Mouse (Mus musculus) kidney, adult 8-10 months (tissue): ENCODE data around the gene Ubc.

Experiments
- DNase-seq, 2 experiments: peaks; one replicate each; pipeline ENCODE4 v3.0.0; 2022

Gene Ubc

GRCm38 (mm10) chr5:125381954-125382672, 7.9 kb downstream of the Ubc start:
- DNase-seq: no peak

- DNase-seq: no peak
Observed at GRCm38 (mm10) chr5:125378919-125379318, 11.1 kb downstream of the Ubc start.

DNA sequence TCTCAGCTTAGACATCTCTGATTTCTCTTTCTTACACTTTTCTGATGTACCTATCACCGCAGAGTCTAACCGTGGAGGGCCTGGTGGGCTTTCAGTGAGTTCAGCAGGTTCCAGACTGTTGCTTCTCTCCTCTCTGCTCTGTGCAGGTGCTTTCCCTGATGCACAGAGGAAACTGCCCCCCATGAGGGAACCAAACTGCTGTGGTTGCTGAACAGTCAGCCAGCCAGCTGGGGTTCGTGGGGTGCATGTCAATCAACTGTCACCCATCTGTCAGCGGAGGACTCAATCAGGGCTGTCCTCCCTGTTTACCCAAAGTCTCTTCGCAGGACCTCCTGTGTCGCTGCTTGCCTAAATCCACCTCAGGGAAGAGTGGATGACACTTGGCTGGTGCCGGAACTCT, 12.8 kb downstream of the Ubc start:
- DNase-seq: no peak

DNA sequence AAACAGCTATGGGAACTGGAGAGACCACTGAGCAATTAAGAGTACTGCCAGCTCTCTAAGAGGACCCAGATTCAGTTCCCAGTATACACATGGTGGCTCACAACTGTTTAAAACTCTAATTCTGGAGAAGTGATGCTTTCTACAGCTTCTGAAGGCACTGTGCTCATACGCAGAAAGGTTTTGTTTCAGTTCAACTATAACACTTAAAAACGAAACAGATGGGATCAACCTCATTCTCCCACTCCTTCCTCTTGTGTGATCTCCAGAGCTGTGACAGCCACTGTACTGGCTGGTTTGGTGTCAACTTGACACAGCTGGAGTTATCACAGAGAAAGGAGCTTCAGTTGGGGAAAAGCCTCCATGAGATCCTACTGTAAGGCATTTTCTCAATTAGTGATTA, 14.1 kb downstream of the Ubc start:
- no peak for DNase-seq

- no peak for DNase-seq
Observed at GRCm38 (mm10) chr5:125372027-125372426, 18.0 kb downstream of the Ubc start.

- no peak for DNase-seq
Observed at GRCm38 (mm10) chr5:125370950-125371693, 18.9 kb downstream of the Ubc start.

GRCm38 (mm10) chr5:125368568-125368967, 21.4 kb downstream of the Ubc start:
- peak in 1 of 2 experiments; percentile 70 for DNase-seq

DNA sequence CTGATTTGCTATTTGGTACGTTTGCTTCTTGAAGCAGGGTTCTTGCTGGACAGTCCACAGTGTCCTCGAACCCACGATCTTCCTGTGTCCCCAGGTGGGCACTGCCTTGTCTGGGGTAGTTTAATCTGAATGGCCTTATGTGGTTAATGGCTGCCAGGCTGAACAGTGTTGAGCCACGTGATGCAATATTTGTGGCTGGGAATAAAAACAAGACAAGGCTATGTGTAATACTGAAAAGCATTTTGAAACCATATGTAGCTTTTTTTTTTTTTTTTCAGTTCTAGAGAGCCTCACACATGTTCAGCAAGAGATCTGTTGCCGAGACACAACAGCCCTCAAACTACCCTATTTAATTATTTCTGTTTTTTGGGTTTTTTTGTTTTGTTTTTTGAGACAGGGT, 21.8 kb downstream of the Ubc start:
- no peak for DNase-seq

GRCm38 (mm10) chr5:125364851-125365429, 25.1 kb downstream of the Ubc start:
- no peak for DNase-seq

DNA sequence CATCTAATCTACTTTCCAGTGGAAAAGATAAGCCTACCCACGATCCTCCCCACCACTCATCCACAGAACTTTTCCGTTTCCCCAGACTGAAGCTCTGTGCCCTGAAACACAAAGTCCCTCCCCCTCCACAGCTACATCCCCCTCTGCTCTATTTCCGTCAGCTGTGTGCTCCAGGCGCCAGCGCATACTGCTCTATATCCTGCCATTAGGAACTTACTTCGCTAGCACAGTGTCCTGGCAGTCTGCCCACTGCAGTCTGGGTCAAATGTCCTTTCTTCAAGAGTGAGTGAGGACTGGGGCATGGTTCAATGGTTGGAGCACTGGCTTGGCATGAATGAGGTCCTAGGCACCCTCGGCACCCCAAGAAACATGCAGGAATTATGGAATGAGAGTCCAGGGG, 26.1 kb downstream of the Ubc start:
- DNase-seq: peak; percentile 66 to 80

- no peak for DNase-seq
Observed at GRCm38 (mm10) chr5:125360981-125361510, 29.0 kb downstream of the Ubc start.

- peak; percentile 53 to 61 for DNase-seq
Observed at GRCm38 (mm10) chr5:125360566-125360965, 29.4 kb downstream of the Ubc start.

GRCm38 (mm10) chr5:125358270-125358608, 31.8 kb downstream of the Ubc start:
- no peak for DNase-seq

DNA sequence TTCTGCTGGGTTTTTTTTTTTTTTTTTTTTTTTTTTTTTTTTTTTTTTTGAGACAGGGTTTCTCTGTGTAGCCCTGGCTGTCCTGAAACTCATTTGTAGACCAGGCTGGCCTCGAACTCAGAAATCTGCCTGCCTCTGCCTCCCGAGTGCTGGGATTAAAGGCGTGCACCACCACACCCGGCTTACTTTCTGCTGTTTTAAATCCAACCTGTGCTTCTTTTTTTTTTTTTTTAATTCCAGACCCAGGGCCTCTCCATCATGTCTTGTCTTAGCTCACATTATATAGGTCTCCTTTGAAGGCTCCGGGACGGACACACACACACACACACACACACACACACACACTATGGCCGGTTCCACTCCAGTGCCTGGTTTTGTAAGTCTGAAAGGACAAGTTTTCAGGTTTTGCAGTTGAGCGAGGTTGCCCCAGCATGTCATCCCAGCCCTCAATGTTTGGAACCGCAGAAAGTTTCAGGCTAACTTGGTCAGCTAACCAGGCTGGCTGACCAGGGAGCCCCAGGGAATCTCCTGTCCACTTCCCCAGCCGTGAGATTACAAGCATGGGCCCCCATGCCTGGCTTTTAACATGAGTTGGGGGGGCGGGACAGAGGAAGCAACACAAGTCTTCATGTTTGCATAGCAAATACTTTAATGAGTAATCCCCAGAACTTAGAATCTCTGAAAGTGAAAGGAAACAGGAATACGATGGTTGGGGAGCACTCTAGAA, 32.3 kb downstream of the Ubc start:
- no peak for DNase-seq

- no peak for DNase-seq
Observed at GRCm38 (mm10) chr5:125355650-125356049, 34.4 kb downstream of the Ubc start.

DNA sequence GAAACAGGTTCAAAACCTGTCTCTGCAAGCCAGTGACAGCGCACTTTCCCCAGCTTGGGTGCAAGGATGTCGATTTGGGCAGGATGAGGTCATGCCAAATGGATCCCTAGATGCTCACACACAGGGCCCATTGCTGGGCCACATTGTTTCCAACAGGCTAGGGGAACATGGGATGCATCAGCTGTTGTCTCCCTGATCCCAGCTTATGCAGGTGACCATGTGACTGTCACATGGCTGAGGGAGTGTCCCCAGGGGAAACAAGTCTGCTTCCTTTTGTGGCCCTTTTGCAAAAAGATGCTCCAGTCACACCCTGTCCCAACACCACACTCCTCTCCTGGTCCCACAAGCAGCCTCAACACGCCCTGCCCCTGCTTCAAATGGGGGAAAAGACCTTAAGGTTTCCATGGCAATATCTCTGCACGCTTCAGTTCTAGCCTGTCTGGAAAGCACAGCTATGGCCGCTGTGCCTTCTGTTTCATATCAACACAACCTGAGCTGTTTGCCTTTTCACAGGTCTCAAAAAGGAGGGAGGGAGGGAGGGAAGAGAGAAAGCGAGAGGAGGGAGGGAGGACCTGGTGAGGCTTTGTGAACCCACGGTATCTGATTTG, 35.0 kb downstream of the Ubc start:
- DNase-seq: no peak

- DNase-seq: no peak
Observed at GRCm38 (mm10) chr5:125352781-125353294, 37.2 kb downstream of the Ubc start.

GRCm38 (mm10) chr5:125351939-125352338, 38.1 kb downstream of the Ubc start:
- no peak for DNase-seq

DNA sequence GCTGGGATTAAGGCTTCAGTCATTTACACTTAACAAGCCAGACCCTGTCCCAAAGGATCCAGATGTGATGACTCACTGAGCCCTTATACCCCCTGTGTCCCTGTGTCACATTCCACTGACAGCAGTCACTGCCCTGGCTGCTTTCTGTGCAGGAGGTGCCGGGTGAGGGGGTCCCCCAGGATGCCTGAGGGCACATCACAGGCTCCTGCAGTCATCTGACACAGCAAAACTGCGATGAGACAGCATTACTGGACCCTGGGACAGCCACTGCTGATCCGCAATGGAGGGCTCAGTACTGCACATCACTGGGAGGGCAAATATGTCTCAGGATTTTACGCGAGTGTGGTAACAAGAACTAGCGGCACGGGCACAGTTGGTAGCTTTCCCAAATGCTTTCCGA, 38.9 kb downstream of the Ubc start:
- no peak for DNase-seq

DNA sequence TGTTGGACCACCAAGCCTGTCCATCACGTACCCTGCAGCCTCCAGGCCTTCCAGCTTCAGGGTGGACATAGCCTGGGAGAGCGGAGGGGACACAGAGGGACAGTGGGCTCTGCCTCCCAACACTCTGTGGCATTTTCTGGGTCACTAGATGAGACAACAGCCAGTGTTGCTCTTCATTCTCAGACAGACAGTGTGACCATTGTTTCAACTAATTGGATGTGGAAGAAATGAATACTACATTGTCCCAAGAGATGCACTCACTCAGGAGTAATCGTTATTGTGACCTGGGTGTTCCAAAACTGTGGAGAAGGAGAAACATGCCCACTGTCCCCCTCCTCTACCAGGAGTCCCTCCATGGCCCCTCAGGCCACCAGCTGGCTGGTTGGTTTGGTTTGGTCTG, 40.6 kb downstream of the Ubc start:
- DNase-seq: no peak

DNA sequence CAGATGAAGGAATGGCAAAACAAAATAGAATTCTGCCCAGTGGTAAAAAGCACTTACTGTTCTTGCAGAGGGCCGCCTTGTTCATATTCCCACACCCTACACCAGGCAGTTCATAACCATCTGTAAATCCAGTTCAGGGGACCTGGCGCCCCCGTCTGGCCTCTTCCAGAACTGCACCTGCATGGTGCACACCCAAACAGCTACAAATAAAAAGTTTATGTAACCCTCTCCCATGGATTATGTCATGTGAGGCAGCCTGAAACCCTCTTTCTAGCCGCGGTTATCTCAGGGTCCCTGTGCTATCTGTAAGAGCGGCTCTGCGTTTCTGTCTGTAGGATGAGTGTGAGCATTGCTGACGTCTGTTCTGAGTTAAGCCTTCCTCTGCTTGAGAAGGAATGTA, 41.5 kb downstream of the Ubc start:
- DNase-seq: peak; percentile 47 to 69

GRCm38 (mm10) chr5:125348067-125348466, 41.9 kb downstream of the Ubc start:
- no peak for DNase-seq

- DNase-seq: no peak
Observed at GRCm38 (mm10) chr5:125344296-125344695, 45.7 kb downstream of the Ubc start.
